Mouse (Mus musculus): ENCODE measurements at regions not wholly inside any gene's neighbourhood (a gene's known extent, or its start where the extent isn't known, plus 50 kb on each side); places are given as distances from the start of the nearest gene placed in this dataset.

DNA sequence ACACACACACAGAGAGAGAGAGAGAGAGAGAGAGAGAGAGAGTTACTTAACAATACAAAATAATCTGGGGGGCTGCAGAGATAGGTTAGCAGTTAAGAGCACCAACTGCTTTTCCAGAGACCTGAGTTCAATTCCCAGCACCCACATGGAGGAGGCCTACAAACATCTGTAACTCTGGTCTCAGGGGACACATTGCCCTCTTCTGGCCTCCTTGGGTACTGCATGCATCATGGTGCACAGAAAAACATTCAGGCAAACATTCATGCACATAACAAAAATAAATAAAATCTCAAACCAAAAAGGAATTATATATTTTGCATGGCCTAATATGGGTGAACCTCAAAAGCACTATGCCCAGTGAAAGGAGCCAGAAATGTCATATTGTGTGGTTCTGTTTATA lies 161.6 kb downstream of the Kit start:
- no peak overlapping the region for H3K27ac ChIP-seq (ENCODE audit: low read depth, low read length)
- no peak overlapping the region for H3K4me3 ChIP-seq (ENCODE audit: low read depth, low read length)
- H3K4me1 ChIP-seq (replicated peaks; ENCODE audit: control insufficient read depth, insufficient read depth, low read length): 0 out of 2 replicates have a peak, but pooled peaks cover under 1% of the 10 kb centered on the region
- no peak overlapping the region for H3K4me2 ChIP-seq (replicated peaks; ENCODE audit: low read depth, low read length)
- ATAC-seq (ENCODE audit: low FRiP score): no peak
- DNase-seq (ENCODE audit: low spot score): no peak
- H3K36me3 ChIP-seq (ENCODE audit: control insufficient read depth, insufficient read depth, low read length): no peaks in the 10 kb centered on the region
- no peaks in the 10 kb centered on the region for H3K9me3 ChIP-seq (ENCODE audit: control insufficient read depth, low read length)
- no peaks in the 10 kb centered on the region for H3K27me3 ChIP-seq (ENCODE audit: control insufficient read depth, insufficient read depth, low read length)
- H3K9ac ChIP-seq (ENCODE audit: low read depth, low read length): no peak overlapping the region

DNA sequence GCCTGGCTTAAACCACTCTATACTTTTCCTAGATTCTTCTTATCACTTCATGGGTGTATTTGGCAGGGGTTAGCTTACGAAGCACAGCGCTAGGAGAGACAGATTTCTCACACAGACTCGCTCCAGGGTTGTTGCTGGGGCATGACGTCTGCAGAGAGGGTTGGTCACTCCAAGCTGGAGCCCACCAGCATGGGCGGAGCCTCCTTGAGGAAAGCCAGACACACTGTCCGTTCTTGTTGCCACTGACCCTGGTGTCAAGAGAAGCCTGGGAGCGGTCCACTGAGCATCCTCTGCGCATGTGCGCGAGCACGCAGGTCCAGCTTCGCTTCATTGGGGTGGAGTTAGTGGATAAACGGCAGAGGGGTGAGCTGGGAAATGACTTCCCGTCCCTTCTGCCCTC lies 159.8 kb downstream of the Kit start:
- Histone ChIP-seq H3K27me3 (ENCODE audit: control insufficient read depth, insufficient read depth, low read length) (no peaks in the 10 kb centered on the region), H3K4me1 (replicated peaks; ENCODE audit: control insufficient read depth, insufficient read depth, low read length) (0 out of 2 replicates have a peak, but pooled peaks cover 2% of the 10 kb centered on the region), H3K36me3 (ENCODE audit: control insufficient read depth, insufficient read depth, low read length) (no peaks in the 10 kb centered on the region), H3K4me3 (ENCODE audit: low read depth, low read length) (no peak overlapping the region), H3K9me3 (ENCODE audit: control insufficient read depth, low read length) (no peaks in the 10 kb centered on the region), H3K27ac (ENCODE audit: low read depth, low read length) (no peak overlapping the region), H3K9ac (ENCODE audit: low read depth, low read length) (no peak overlapping the region), H3K4me2 (replicated peaks; ENCODE audit: low read depth, low read length) (no peak overlapping the region)
- DNase-seq (ENCODE audit: low spot score) (no peak), ATAC-seq (ENCODE audit: low FRiP score) (no peak)
- 93% methylated on average over 14 of the region's 14 CpGs for WGBS

DNA sequence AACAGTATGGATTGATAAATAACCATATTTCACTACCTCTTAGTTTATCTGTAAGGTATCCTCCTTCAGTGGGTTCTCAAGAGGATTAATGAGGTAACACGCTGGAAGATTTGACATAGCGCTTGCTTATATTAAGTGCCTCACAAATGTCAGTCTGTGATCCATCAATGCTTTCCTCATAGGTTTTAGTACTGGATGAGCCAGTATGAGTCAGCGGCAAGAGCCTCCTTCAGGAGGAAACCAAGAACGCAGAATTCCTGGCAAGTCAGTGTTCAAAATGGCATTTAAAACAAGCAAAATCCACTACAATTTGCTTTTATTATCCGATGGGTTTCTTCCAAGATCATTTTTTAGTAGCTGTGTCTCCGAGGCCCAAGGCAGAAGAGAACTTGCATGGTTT lies 159.3 kb downstream of the Kit start:
- Histone ChIP-seq H3K27me3 (ENCODE audit: control insufficient read depth, insufficient read depth, low read length) (no peaks in the 10 kb centered on the region), H3K9me3 (ENCODE audit: control insufficient read depth, low read length) (no peaks in the 10 kb centered on the region), H3K4me1 (replicated peaks; ENCODE audit: control insufficient read depth, insufficient read depth, low read length) (0 out of 2 replicates have a peak, but pooled peaks cover 2% of the 10 kb centered on the region), H3K9ac (ENCODE audit: low read depth, low read length) (no peak overlapping the region), H3K4me2 (replicated peaks; ENCODE audit: low read depth, low read length) (no peak overlapping the region), H3K4me3 (ENCODE audit: low read depth, low read length) (no peak overlapping the region), H3K36me3 (ENCODE audit: control insufficient read depth, insufficient read depth, low read length) (no peaks in the 10 kb centered on the region), H3K27ac (ENCODE audit: low read depth, low read length) (no peak overlapping the region)
- DNase-seq (ENCODE audit: low spot score) (no peak), ATAC-seq (ENCODE audit: low FRiP score) (no peak)
- WGBS: 97% methylated on average over 6 of the region's 6 CpGs

DNA sequence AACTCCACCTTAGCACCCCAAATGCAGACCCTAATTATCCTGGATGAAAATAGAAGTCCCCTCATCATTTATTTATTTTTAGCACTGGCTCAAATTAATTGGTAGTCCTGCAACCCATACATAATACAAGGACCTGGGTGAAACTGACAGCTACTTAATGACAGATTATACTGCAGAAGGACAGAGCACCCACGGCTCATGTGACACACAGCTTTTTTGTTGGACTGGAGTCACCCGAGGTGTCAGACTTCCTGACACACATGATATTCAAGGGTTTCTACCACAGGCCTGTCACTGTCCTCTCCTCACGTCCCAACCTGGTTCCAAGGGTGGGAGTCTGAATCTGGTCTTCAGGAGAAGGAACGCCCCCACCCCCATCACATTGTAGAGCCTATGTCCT lies 156.5 kb downstream of the Kit start:
- Histone ChIP-seq H3K9ac (ENCODE audit: low read depth, low read length) (no peak overlapping the region), H3K27ac (ENCODE audit: low read depth, low read length) (no peak overlapping the region), H3K27me3 (ENCODE audit: control insufficient read depth, insufficient read depth, low read length) (no peaks in the 10 kb centered on the region), H3K4me1 (replicated peaks; ENCODE audit: control insufficient read depth, insufficient read depth, low read length) (0 out of 2 replicates have a peak, but pooled peaks cover 2% of the 10 kb centered on the region), H3K9me3 (ENCODE audit: control insufficient read depth, low read length) (no peaks in the 10 kb centered on the region), H3K36me3 (ENCODE audit: control insufficient read depth, insufficient read depth, low read length) (no peaks in the 10 kb centered on the region), H3K4me2 (replicated peaks; ENCODE audit: low read depth, low read length) (no peak overlapping the region), H3K4me3 (ENCODE audit: low read depth, low read length) (no peak overlapping the region)
- no peak for ATAC-seq (ENCODE audit: low FRiP score)
- DNase-seq (ENCODE audit: low spot score): no peak
- WGBS: 88% methylated on average over 4 of the region's 4 CpGs

GRCm38 (mm10) chr5:75730698-75731097 lies 156.0 kb downstream of the Kit start:
- Histone ChIP-seq H3K36me3 (ENCODE audit: control insufficient read depth, insufficient read depth, low read length) (no peaks in the 10 kb centered on the region), H3K4me2 (replicated peaks; ENCODE audit: low read depth, low read length) (no peak overlapping the region), H3K27ac (ENCODE audit: low read depth, low read length) (no peak overlapping the region), H3K4me3 (ENCODE audit: low read depth, low read length) (no peak overlapping the region), H3K4me1 (replicated peaks; ENCODE audit: control insufficient read depth, insufficient read depth, low read length) (0 out of 2 replicates have a peak, but pooled peaks cover 2% of the 10 kb centered on the region), H3K9ac (ENCODE audit: low read depth, low read length) (no peak overlapping the region), H3K27me3 (ENCODE audit: control insufficient read depth, insufficient read depth, low read length) (no peaks in the 10 kb centered on the region), H3K9me3 (ENCODE audit: control insufficient read depth, low read length) (no peaks in the 10 kb centered on the region)
- 79% methylated on average over 3 of the region's 3 CpGs for WGBS
- DNase-seq (ENCODE audit: low spot score): no peak
- no peak for ATAC-seq (ENCODE audit: low FRiP score)

DNA sequence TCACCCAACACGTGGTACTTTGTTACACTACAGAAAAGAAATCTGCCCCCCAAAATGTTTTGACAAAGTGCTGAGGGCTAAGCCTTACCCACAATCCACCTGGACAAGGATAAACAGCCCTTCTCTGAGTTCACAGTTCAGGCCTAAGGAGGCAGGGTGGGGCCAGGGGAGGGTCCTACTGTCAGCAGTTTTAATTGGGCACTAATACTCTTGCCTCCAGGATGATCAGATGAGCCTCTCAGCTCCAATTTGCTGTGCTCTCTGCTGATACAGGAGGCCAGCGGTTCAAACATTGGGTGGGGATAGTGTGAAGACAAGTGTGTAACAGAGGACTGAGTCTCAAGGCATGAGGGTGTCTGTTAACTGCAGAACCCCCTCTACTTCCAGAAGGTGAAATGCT lies 146.6 kb downstream of the Kit start:
- Histone ChIP-seq H3K36me3 (ENCODE audit: control insufficient read depth, insufficient read depth, low read length) (no peaks in the 10 kb centered on the region), H3K27me3 (ENCODE audit: control insufficient read depth, insufficient read depth, low read length) (no peaks in the 10 kb centered on the region), H3K4me2 (replicated peaks; ENCODE audit: low read depth, low read length) (no peak overlapping the region), H3K4me1 (replicated peaks; ENCODE audit: control insufficient read depth, insufficient read depth, low read length) (no peaks in the 10 kb centered on the region), H3K9ac (ENCODE audit: low read depth, low read length) (no peak overlapping the region), H3K9me3 (ENCODE audit: control insufficient read depth, low read length) (no peaks in the 10 kb centered on the region), H3K4me3 (ENCODE audit: low read depth, low read length) (no peak overlapping the region), H3K27ac (ENCODE audit: low read depth, low read length) (no peak overlapping the region)
- DNase-seq (ENCODE audit: low spot score) (no peak), ATAC-seq (ENCODE audit: low FRiP score) (no peak)
- 80% methylated on average over 2 of the region's 2 CpGs for WGBS

- H3K9ac ChIP-seq (ENCODE audit: low read depth, low read length): no peak overlapping the region
- no peaks in the 10 kb centered on the region for H3K9me3 ChIP-seq (ENCODE audit: control insufficient read depth, low read length)
- no peak overlapping the region for H3K27ac ChIP-seq (ENCODE audit: low read depth, low read length)
- no peaks in the 10 kb centered on the region for H3K27me3 ChIP-seq (ENCODE audit: control insufficient read depth, insufficient read depth, low read length)
- H3K4me2 ChIP-seq (replicated peaks; ENCODE audit: low read depth, low read length): no peak overlapping the region
- DNase-seq (ENCODE audit: low spot score) (no peak), ATAC-seq (ENCODE audit: low FRiP score) (no peak)
- 88% methylated on average over 15 of the region's 15 CpGs for WGBS
- H3K36me3 ChIP-seq (ENCODE audit: control insufficient read depth, insufficient read depth, low read length): no peaks in the 10 kb centered on the region
- no peak overlapping the region for H3K4me3 ChIP-seq (ENCODE audit: low read depth, low read length)
- H3K4me1 ChIP-seq (replicated peaks; ENCODE audit: control insufficient read depth, insufficient read depth, low read length): no peaks in the 10 kb centered on the region
Observed at GRCm38 (mm10) chr5:75720091-75720940, 145.6 kb downstream of the Kit start.

DNA sequence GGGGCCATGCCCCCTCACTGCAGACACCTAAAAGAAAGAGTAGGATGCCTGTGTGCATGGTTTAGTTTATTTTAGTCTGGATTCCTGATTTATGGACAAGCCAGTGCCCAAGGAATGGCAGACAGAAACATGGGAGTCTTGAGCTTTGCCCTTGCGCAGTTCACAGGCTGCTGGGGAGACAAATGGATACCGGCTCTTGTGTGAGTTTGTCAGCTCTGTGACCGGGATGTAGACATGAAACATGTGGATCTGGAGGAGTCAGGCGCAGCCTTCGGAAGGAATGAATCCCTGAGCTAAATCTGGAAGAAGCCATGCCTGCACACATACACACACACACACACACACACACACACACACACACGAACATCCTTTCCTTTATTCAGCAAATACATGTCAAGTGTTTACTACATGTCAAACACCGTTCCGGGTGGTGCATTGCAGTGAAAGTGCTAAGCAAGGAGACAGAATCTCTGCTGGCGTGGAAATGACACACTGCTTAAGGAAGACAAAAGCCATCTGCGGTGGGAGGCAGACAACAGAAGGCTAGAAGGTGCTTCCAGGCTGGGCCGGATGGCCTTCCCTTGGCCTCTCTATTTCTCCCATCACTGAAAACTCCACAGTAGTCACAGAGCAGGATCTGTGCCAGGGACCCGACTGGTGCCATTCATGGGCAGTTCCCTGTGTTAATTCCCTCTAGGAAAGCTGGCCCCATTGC lies 144.0 kb downstream of the Kit start:
- WGBS: 87% methylated on average over 12 of the region's 12 CpGs
- no peak for DNase-seq (ENCODE audit: low spot score)

More for the DNA sequence above, 144.0 kb downstream of the Kit start:
- Histone ChIP-seq H3K27ac (ENCODE audit: low read depth, low read length) (no peak overlapping the region), H3K9ac (ENCODE audit: low read depth, low read length) (no peak overlapping the region), H3K4me2 (replicated peaks; ENCODE audit: low read depth, low read length) (no peak overlapping the region), H3K36me3 (ENCODE audit: control insufficient read depth, insufficient read depth, low read length) (no peaks in the 10 kb centered on the region), H3K9me3 (ENCODE audit: control insufficient read depth, low read length) (no peaks in the 10 kb centered on the region), H3K27me3 (ENCODE audit: control insufficient read depth, insufficient read depth, low read length) (no peaks in the 10 kb centered on the region), H3K4me3 (ENCODE audit: low read depth, low read length) (no peak overlapping the region), H3K4me1 (replicated peaks; ENCODE audit: control insufficient read depth, insufficient read depth, low read length) (no peaks in the 10 kb centered on the region)
- ATAC-seq (ENCODE audit: low FRiP score): no peak

All from hindbrain, embryonic 11.5 days (tissue).